Mouse (Mus musculus) small intestine, adult 2 months (tissue): ENCODE measurements around the gene Crtc3.

Experiments
- CTCF ChIP-seq: fragments of 200-500 bp; IDR thresholded peaks from 2 replicates; pipeline ENCODE4 v1.5.1; 2012; ENCODE audit warnings: low read depth, mild to moderate bottlenecking, control low read depth, inconsistent platforms, low read length, moderate library complexity, mixed read lengths; ENCODE audit not compliant: insufficient replicate concordance, insufficient read length; ENCODE audit errors: extremely low read depth
- POLR2A ChIP-seq: fragments of 200-500 bp; IDR thresholded peaks from 2 replicates; pipeline ENCODE4 v1.6.1; 2012; ENCODE audit warnings: low read depth, mild to moderate bottlenecking, control low read depth, inconsistent platforms, low read length, moderate library complexity

DNA sequence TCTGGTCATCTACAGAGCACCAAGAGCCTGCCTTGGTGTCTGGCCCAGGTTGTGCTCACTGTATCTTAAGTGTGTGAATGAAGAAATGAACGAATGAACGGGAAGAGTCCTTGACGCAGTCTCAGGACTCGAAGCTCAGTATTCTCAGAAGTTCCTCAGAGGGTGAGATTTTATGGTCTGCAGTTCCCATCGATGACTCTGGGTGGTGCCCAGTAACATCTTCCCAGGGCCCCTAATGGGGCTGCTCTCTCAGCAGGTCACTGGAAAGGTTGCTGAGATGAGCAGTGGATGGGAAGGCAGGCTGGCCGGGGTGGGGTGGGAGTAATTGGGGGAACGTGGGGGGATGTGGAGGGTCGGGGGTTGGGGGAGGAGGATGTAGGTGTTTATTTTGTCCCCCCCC, 130.6 kb downstream of the Crtc3 start:
- no peak for TF ChIP-seq POLR2A
- no peak for TF ChIP-seq CTCF
